Comparison of ENCODE assay signal across 26 mouse cellular contexts in the genomic region with DNA sequence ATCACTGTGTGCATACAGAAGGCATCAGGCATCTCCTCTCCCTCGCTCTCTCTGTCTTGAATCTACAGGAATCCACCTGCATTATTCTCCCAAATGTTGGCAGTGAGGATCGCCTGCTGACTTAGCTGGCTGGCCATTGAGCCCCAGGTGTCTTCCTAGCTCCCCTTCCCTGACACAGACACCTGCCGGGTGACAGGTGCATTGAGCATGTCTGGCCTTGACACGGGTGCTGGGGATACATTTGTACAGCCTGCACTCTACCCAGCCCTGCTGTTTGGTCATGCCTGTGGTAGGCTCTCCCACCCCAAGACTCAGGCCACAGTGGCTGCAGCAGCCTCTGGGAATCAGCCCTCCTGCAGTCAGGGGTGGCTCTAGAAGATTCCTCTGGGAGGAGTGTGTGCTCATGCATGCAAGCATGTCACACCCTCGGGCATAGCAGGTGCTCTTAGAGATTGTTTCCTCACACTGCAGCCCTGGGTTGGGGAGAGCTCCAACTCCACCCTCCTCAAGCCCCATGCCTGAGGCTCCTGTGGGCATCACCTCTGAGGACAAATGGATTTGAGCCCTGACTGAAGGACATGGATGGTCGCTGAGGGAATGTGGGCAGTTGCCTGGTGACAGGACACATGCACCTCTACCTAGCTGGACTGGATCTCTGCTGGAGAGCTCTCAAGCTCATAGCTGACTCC. TPM values are rescaled to one million over a fixed set of nuclear protein-coding genes. Genes with fewer than 3 reads are reported as not detected.
DNase-seq lines count a peak whose midpoint lies in the region; ATAC-seq lines count a peak whose summit lies in the region.
"Had no signal": no experiment of that assay in that cellular context is flagged by ENCODE, and none has a peak within 500 bp of the region (broad histone marks: within the 10 kb centered on the region; RNA-seq: fewer than 3 reads in every experiment).

No protein-coding gene starts in this region.

- H3K4me1 ChIP-seq in intestine, embryonic 16.5 days (ENCODE audit: control insufficient read depth, insufficient read depth, low read length): peaks cover 10% of the 10 kb centered on the region; the same call in 1 of the 2 replicates
- H3K4me1 ChIP-seq in stomach, embryonic 16.5 days (ENCODE audit: control insufficient read depth, insufficient read depth, low read length): 0 out of 2 replicates have a peak, but pooled peaks cover 7% of the 10 kb centered on the region
- H3K4me1 ChIP-seq: forebrain, embryonic 13.5 days; heart, embryonic 15.5 days; limb, embryonic 13.5 days; neural tube, embryonic 12.5 days had no signal

- H3K9me3 ChIP-seq in intestine, embryonic 16.5 days (ENCODE audit: control insufficient read depth, low read length): no peaks in the 10 kb centered on the region
- no peaks in the 10 kb centered on the region for H3K9me3 ChIP-seq in stomach, embryonic 16.5 days (replicated peaks; ENCODE audit: control insufficient read depth, low read length)
- H3K9me3 ChIP-seq: forebrain, embryonic 13.5 days; heart, embryonic 15.5 days; limb, embryonic 13.5 days; neural tube, embryonic 12.5 days had no signal

- WGBS in intestine, embryonic 16.5 days: 69% methylated on average over 6 of the region's 6 CpGs
- 73% methylated on average over 6 of the region's 6 CpGs for WGBS in stomach, embryonic 16.5 days

- H3K27ac ChIP-seq in intestine, embryonic 16.5 days (ENCODE audit: low read length): 0 out of 2 replicates have a peak overlapping the region, but pooled peaks have one; percentile 50
- H3K27ac ChIP-seq in stomach, embryonic 16.5 days (ENCODE audit: low read length): peak overlapping the region; percentile 44; the same call in 1 of the 2 replicates
- H3K27ac ChIP-seq: forebrain, embryonic 13.5 days; heart, embryonic 15.5 days; hindbrain, postnatal 0 days; limb, embryonic 13.5 days; neural tube, embryonic 12.5 days had no signal

- H3K9ac ChIP-seq in intestine, embryonic 16.5 days (ENCODE audit: low read depth, low read length): no peak overlapping the region
- H3K9ac ChIP-seq in stomach, embryonic 16.5 days (ENCODE audit: low read length): no peak overlapping the region
- H3K9ac ChIP-seq: forebrain, embryonic 13.5 days; heart, embryonic 15.5 days; limb, embryonic 13.5 days; lung, embryonic 14.5 days; neural tube, embryonic 12.5 days had no signal

- peak; percentile 3 for DNase-seq in adrenal gland, postnatal 14 days
- DNase-seq in adrenal gland, adult 2 months: no peak
- peak; percentile 40 to 54 for DNase-seq in lung, adult 18-20 months
- DNase-seq in lung, postnatal 36 days: no peak
- no peak for DNase-seq in embryo, embryonic 9.5 days (ENCODE audit: extremely low spot score)
- DNase-seq in layer of hippocampus, adult 18-20 months (ENCODE audit: low spot score in 2 of 2): no peak
- DNase-seq: cerebellum, adult 11-12 months; cerebellum, postnatal 14 days; gastrocnemius, postnatal 10 days; kidney, adult 11 months; kidney, postnatal 14 days; right cerebral cortex, adult 18-20 months; spleen, adult 18-20 months; thymus, adult 2 months; thymus, postnatal 36 days had no signal

- no peaks in the 10 kb centered on the region for H3K27me3 ChIP-seq in intestine, embryonic 16.5 days (replicated peaks; ENCODE audit: control insufficient read depth, insufficient read depth, low read length)
- H3K27me3 ChIP-seq in stomach, embryonic 16.5 days (ENCODE audit: control insufficient read depth, insufficient read depth, low read length): no peaks in the 10 kb centered on the region
- H3K27me3 ChIP-seq: CH12.LX; forebrain, embryonic 13.5 days; heart, embryonic 15.5 days; limb, embryonic 13.5 days; neural tube, embryonic 12.5 days had no signal

- H3K36me3 ChIP-seq in intestine, embryonic 16.5 days (ENCODE audit: control insufficient read depth, insufficient read depth, low read length): peaks cover 39% of the 10 kb centered on the region
- H3K36me3 ChIP-seq in stomach, embryonic 16.5 days (ENCODE audit: control insufficient read depth, insufficient read depth, low read length): peaks cover 36% of the 10 kb centered on the region

- H3K4me2 ChIP-seq in intestine, embryonic 16.5 days (ENCODE audit: low read depth, low read length): no peak overlapping the region
- H3K4me2 ChIP-seq in stomach, embryonic 16.5 days (ENCODE audit: low read depth, low read length): no peak overlapping the region
- H3K4me2 ChIP-seq: forebrain, embryonic 13.5 days; heart, embryonic 15.5 days; limb, embryonic 13.5 days; lung, embryonic 14.5 days; midbrain, embryonic 11.5 days; neural tube, embryonic 12.5 days had no signal

- H3K4me3 ChIP-seq in intestine, embryonic 16.5 days (ENCODE audit: low read length): no peak overlapping the region
- no peak overlapping the region for H3K4me3 ChIP-seq in stomach, embryonic 16.5 days (replicated peaks; ENCODE audit: low read length)
- H3K4me3 ChIP-seq: forebrain, embryonic 13.5 days; heart, embryonic 15.5 days; limb, embryonic 13.5 days; neural tube, embryonic 12.5 days had no signal

- peak; percentile 12; the same call in 1 of the 2 replicates for ATAC-seq in intestine, embryonic 16.5 days
- ATAC-seq in stomach, embryonic 16.5 days (ENCODE audit: insufficient read depth, low FRiP score): no peak
- ATAC-seq: forebrain, embryonic 13.5 days; hindbrain, postnatal 0 days; midbrain, embryonic 16.5 days had no signal

RNA-seq across cellular contexts. Expression of gene Dpp9, which starts 11.6 kb away (rescaled TPM):
- total RNA-seq in adrenal gland, postnatal 14 days (2021): 31.5 and 33.4 TPM in 2 replicates
- 10 to 100 TPM; 37.5 to 39.7 TPM for total RNA-seq in adrenal gland, adult 2 months (2021)
- polyA plus RNA-seq in adrenal gland, adult 2 months (2012; rRNA removed): 53.2 and 65.3 TPM in 2 replicates
- 33.5 and 35.1 TPM in 2 replicates for polyA plus RNA-seq in intestine, embryonic 16.5 days (2015; fragmentation: Nextera tagmentation; extraction: Ambion mirVana)
- polyA plus RNA-seq in stomach, embryonic 16.5 days (2015; fragmentation: Nextera tagmentation; extraction: Ambion mirVana): 32.6 and 37.4 TPM in 2 replicates
- total RNA-seq in layer of hippocampus, adult 18-20 months (2021): 10 to 100 TPM; 61.7 to 63.8 TPM

RNA-seq across cellular contexts. Expression of gene Mydgf, which starts 23.4 kb away (rescaled TPM):
- total RNA-seq in adrenal gland, postnatal 14 days (2021): 61.6 and 63.5 TPM in 2 replicates
- 10 to 100 TPM; 51.8 to 55.3 TPM for total RNA-seq in adrenal gland, adult 2 months (2021)
- polyA plus RNA-seq in adrenal gland, adult 2 months (2012; rRNA removed): 70.5 and 71.0 TPM in 2 replicates
- polyA plus RNA-seq in intestine, embryonic 16.5 days (2015; fragmentation: Nextera tagmentation; extraction: Ambion mirVana): 119 and 121 TPM in 2 replicates
- 106 and 116 TPM in 2 replicates for polyA plus RNA-seq in stomach, embryonic 16.5 days (2015; fragmentation: Nextera tagmentation; extraction: Ambion mirVana)
- 10 to 100 TPM; 41.7 to 44.3 TPM for total RNA-seq in layer of hippocampus, adult 18-20 months (2021)

RNA-seq across cellular contexts. Expression of gene Tnfaip8l1, which starts 44.9 kb away (rescaled TPM):
- total RNA-seq in adrenal gland, postnatal 14 days (2021): 8.2 and 8.6 TPM in 2 replicates
- total RNA-seq in adrenal gland, adult 2 months (2021): 1 to 10 TPM; 2.0 to 2.4 TPM
- 4.2 and 6.7 TPM in 2 replicates for polyA plus RNA-seq in adrenal gland, adult 2 months (2012; rRNA removed)
- 10.6 and 12.7 TPM in 2 replicates for polyA plus RNA-seq in intestine, embryonic 16.5 days (2015; fragmentation: Nextera tagmentation; extraction: Ambion mirVana)
- polyA plus RNA-seq in stomach, embryonic 16.5 days (2015; fragmentation: Nextera tagmentation; extraction: Ambion mirVana): 11.9 and 14.3 TPM in 2 replicates
- 1 to 10 TPM; 4.6 to 6.1 TPM for total RNA-seq in layer of hippocampus, adult 18-20 months (2021)

RNA-seq across cellular contexts. Expression of gene Fem1a, which starts 49.5 kb away (rescaled TPM):
- total RNA-seq in adrenal gland, postnatal 14 days (2021): 27.1 and 29.5 TPM in 2 replicates
- total RNA-seq in adrenal gland, adult 2 months (2021): 10 to 100 TPM; 27.0 to 32.4 TPM
- polyA plus RNA-seq in adrenal gland, adult 2 months (2012; rRNA removed): 44.6 and 46.9 TPM in 2 replicates
- polyA plus RNA-seq in intestine, embryonic 16.5 days (2015; fragmentation: Nextera tagmentation; extraction: Ambion mirVana): 11.7 and 12.8 TPM in 2 replicates
- polyA plus RNA-seq in stomach, embryonic 16.5 days (2015; fragmentation: Nextera tagmentation; extraction: Ambion mirVana): 12.3 and 12.9 TPM in 2 replicates
- 10 to 100 TPM; 35.3 TPM for total RNA-seq in layer of hippocampus, adult 18-20 months (2021)

Comparison
In these comparisons a context has a peak if more than half of its experiments do, and no peak if none do; other contexts are left out.
1. DNase-seq: peak in adrenal gland, postnatal 14 days (single experiment) and lung, adult 18-20 months (2 of 2); none in adrenal gland, adult 2 months (single experiment), lung, postnatal 36 days (single experiment), embryo, embryonic 9.5 days (single experiment) and layer of hippocampus, adult 18-20 months (0 of 2).